Mouse (Mus musculus): Measurements from ENCODE around the gene Trim71. TPM values are rescaled to one million over a fixed set of nuclear protein-coding genes. Genes with fewer than 3 reads are reported as not detected.

Gene Trim71
- polyA plus RNA-seq, 1 experiment from 2014 or later, result 0.30 TPM

DNA sequence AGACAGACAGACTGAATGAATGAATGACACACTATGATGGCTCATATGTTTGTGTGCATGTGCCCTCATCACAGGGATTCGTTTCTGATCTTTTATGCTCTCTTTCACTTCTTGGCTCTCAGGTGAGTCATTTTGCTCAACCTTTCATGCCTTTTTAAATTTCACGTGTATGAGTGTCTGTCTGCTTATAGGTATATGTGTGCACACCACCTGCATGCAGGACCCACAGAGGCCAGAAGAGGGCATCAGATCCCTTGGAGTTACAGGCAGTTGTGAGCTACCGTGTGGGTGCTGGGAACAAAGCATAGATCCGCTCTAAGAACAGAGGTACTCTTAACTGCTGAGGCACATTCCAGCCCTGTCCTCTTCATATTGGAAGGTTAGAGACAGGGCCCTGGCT is 95.5 kb downstream of the Trim71 start:
- DNase-seq (ENCODE audit: low spot score), result no peak
- Histone ChIP-seq H3K4me2 (replicated peaks; ENCODE audit: low read depth, low read length) (no peak overlapping the region), H3K9ac (replicated peaks; ENCODE audit: low read depth) (no peak overlapping the region), H3K36me3 (ENCODE audit: insufficient read depth, low read length) (peaks cover 6% of the 10 kb centered on the region; the same call in 1 of the 2 replicates), H3K4me1 (ENCODE audit: insufficient read depth, low read depth, low read length) (no peaks in the 10 kb centered on the region), H3K9me3 (ENCODE audit: low read length) (no peaks in the 10 kb centered on the region), H3K27me3 (replicated peaks; ENCODE audit: insufficient read depth, low read length) (no peaks in the 10 kb centered on the region), H3K27ac (ENCODE audit: low read length) (no peak overlapping the region), H3K4me3 (ENCODE audit: low read depth, low read length) (no peak overlapping the region)
- TF ChIP-seq CTCF (IDR thresholded peaks at IDR 0.05) (no peak), EP300 (IDR thresholded peaks at IDR 0.05) (no peak)
- ATAC-seq, result no peak
- 96% methylated on average over 4 of the region's 4 CpGs for WGBS

GRCm38 (mm10) chr9:114468217-114468616 is 96.0 kb downstream of the Trim71 start:
- TF ChIP-seq CTCF (IDR thresholded peaks at IDR 0.05), result no peak
- TF ChIP-seq EP300 (IDR thresholded peaks at IDR 0.05), result no peak
- H3K4me1 ChIP-seq (ENCODE audit: insufficient read depth, low read depth, low read length), result no peaks in the 10 kb centered on the region
- WGBS, result 80% methylated on average over 5 of the region's 5 CpGs
- no peak overlapping the region for H3K27ac ChIP-seq (ENCODE audit: low read length)
- H3K27me3 ChIP-seq (replicated peaks; ENCODE audit: insufficient read depth, low read length), result no peaks in the 10 kb centered on the region
- no peak overlapping the region for H3K4me2 ChIP-seq (replicated peaks; ENCODE audit: low read depth, low read length)
- DNase-seq (ENCODE audit: low spot score), result no peak
- ATAC-seq, result no peak
- H3K9me3 ChIP-seq (ENCODE audit: low read length), result no peaks in the 10 kb centered on the region
- H3K9ac ChIP-seq (replicated peaks; ENCODE audit: low read depth), result no peak overlapping the region
- peaks cover 6% of the 10 kb centered on the region; the same call in 1 of the 2 replicates for H3K36me3 ChIP-seq (ENCODE audit: insufficient read depth, low read length)
- H3K4me3 ChIP-seq (ENCODE audit: low read depth, low read length), result no peak overlapping the region

- no peak for DNase-seq (ENCODE audit: low spot score)
- 77% methylated on average over 7 of the region's 7 CpGs for WGBS
- ATAC-seq, result no peak
These were observed 97.3 kb downstream of the Trim71 start for GRCm38 (mm10) chr9:114466871-114467270.

DNA sequence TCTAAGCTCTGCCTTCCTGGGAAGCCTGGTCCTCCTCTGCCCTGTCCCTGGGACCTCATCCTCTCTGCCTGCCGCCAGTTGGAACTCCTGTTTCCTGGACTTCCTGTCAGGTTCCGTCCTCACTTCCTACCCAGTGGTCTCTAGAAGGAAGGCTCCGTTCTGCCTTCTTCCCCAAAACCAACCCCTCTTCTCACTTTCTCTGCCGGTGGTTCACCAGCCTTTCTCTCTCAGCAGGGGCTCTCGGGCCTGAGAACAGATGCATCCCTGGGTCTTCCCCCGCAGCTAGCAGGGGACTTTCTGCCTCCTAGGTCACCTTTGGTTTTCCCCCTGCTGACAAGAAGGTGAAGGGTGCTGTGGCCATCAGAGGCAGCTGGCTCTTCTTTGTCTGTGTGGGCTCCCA is 98.7 kb downstream of the Trim71 start:
- Histone ChIP-seq H3K4me3 (ENCODE audit: low read depth, low read length) (no peak overlapping the region), H3K4me1 (ENCODE audit: insufficient read depth, low read depth, low read length) (no peaks in the 10 kb centered on the region), H3K9me3 (ENCODE audit: low read length) (no peaks in the 10 kb centered on the region), H3K4me2 (replicated peaks; ENCODE audit: low read depth, low read length) (no peak overlapping the region), H3K27me3 (replicated peaks; ENCODE audit: insufficient read depth, low read length) (no peaks in the 10 kb centered on the region), H3K27ac (ENCODE audit: low read length) (no peak overlapping the region), H3K36me3 (ENCODE audit: insufficient read depth, low read length) (peaks cover 6% of the 10 kb centered on the region; the same call in 1 of the 2 replicates), H3K9ac (replicated peaks; ENCODE audit: low read depth) (no peak overlapping the region)
- TF ChIP-seq CTCF (IDR thresholded peaks at IDR 0.05) (no peak), EP300 (IDR thresholded peaks at IDR 0.05) (no peak)
- 56% methylated on average over 6 of the region's 6 CpGs for WGBS
- ATAC-seq (no peak), DNase-seq (ENCODE audit: low spot score) (no peak)

More at GRCm38 (mm10) chr9:114466871-114467270, 97.3 kb downstream of the Trim71 start:
- Histone ChIP-seq H3K27ac (ENCODE audit: low read length) (no peak overlapping the region), H3K36me3 (ENCODE audit: insufficient read depth, low read length) (peaks cover 6% of the 10 kb centered on the region; the same call in 1 of the 2 replicates), H3K4me1 (ENCODE audit: insufficient read depth, low read depth, low read length) (no peaks in the 10 kb centered on the region), H3K9me3 (ENCODE audit: low read length) (no peaks in the 10 kb centered on the region), H3K4me3 (ENCODE audit: low read depth, low read length) (no peak overlapping the region), H3K9ac (replicated peaks; ENCODE audit: low read depth) (no peak overlapping the region), H3K27me3 (replicated peaks; ENCODE audit: insufficient read depth, low read length) (no peaks in the 10 kb centered on the region), H3K4me2 (replicated peaks; ENCODE audit: low read depth, low read length) (no peak overlapping the region)
- TF ChIP-seq EP300 (IDR thresholded peaks at IDR 0.05) (no peak), CTCF (IDR thresholded peaks at IDR 0.05) (no peak)

- no peaks in the 10 kb centered on the region for H3K9me3 ChIP-seq (ENCODE audit: low read length)
- no peak overlapping the region for H3K9ac ChIP-seq (replicated peaks; ENCODE audit: low read depth)
- H3K27ac ChIP-seq (ENCODE audit: low read length), result no peak overlapping the region
- no peak for DNase-seq (ENCODE audit: low spot score)
- no peak for ATAC-seq
- no peak overlapping the region for H3K4me3 ChIP-seq (ENCODE audit: low read depth, low read length)
- TF ChIP-seq CTCF (IDR thresholded peaks at IDR 0.05) (no peak), EP300 (IDR thresholded peaks at IDR 0.05) (no peak)
- H3K36me3 ChIP-seq (ENCODE audit: insufficient read depth, low read length), result peaks cover 6% of the 10 kb centered on the region; the same call in 1 of the 2 replicates
- WGBS, result 90% methylated on average over 7 of the region's 7 CpGs
- no peak overlapping the region for H3K4me2 ChIP-seq (replicated peaks; ENCODE audit: low read depth, low read length)
- H3K27me3 ChIP-seq (replicated peaks; ENCODE audit: insufficient read depth, low read length), result no peaks in the 10 kb centered on the region
- H3K4me1 ChIP-seq (ENCODE audit: insufficient read depth, low read depth, low read length), result no peaks in the 10 kb centered on the region
These were observed 101.6 kb downstream of the Trim71 start for GRCm38 (mm10) chr9:114462569-114462968.

DNA sequence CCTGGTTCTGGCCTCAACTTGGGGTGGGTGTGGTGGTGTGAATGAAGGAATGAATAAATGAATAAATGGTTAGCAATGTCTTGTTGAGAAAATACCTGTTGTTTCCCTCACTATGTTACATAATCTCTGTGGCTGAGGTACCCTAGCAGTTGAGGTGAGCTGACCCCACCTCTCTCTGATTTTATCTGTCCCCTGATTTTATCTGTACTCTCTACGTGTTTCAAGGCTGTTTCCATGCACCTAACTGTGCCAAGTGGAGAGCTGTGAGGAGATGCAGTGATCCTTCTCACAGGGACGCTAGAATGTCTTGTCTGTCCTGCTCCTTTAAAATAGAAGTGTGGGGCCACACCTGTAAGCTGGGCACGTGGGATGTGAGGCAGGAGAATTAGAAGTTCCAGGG is 105.7 kb downstream of the Trim71 start:
- Histone ChIP-seq H3K36me3 (ENCODE audit: insufficient read depth, low read length) (peaks cover 13% of the 10 kb centered on the region; the same call in 1 of the 2 replicates), H3K4me2 (replicated peaks; ENCODE audit: low read depth, low read length) (no peak overlapping the region), H3K27ac (ENCODE audit: low read length) (no peak overlapping the region), H3K9me3 (ENCODE audit: low read length) (no peaks in the 10 kb centered on the region), H3K9ac (replicated peaks; ENCODE audit: low read depth) (no peak overlapping the region), H3K4me1 (ENCODE audit: insufficient read depth, low read depth, low read length) (no peaks in the 10 kb centered on the region), H3K27me3 (replicated peaks; ENCODE audit: insufficient read depth, low read length) (no peaks in the 10 kb centered on the region), H3K4me3 (ENCODE audit: low read depth, low read length) (no peak overlapping the region)
- DNase-seq (ENCODE audit: low spot score), result no peak
- TF ChIP-seq CTCF (IDR thresholded peaks at IDR 0.05) (no peak), EP300 (IDR thresholded peaks at IDR 0.05) (no peak)
- 81% methylated on average over 3 of the region's 3 CpGs for WGBS
- ATAC-seq, result no peak

Other genes starting within 250 kb of the Trim71 start
- 2.3 and 3.0 TPM in 2 replicates for gene Bcl2a1c, start 234.2 kb downstream of the Trim71 start, polyA plus RNA-seq (2015; fragmentation: Nextera tagmentation; extraction: Ambion mirVana)
- gene Crtap, start 173.7 kb downstream of the Trim71 start, polyA plus RNA-seq (2015; fragmentation: Nextera tagmentation; extraction: Ambion mirVana), result 83.8 and 84.8 TPM in 2 replicates
- gene Glb1, start 163.3 kb downstream of the Trim71 start, polyA plus RNA-seq (2015; fragmentation: Nextera tagmentation; extraction: Ambion mirVana), result 23.3 and 23.4 TPM in 2 replicates
- 5.5 TPM in 2 replicates for gene Tmppe, start 163.3 kb downstream of the Trim71 start, polyA plus RNA-seq (2015; fragmentation: Nextera tagmentation; extraction: Ambion mirVana)
- gene Ccr4, start 59.5 kb downstream of the Trim71 start, polyA plus RNA-seq (2015; fragmentation: Nextera tagmentation; extraction: Ambion mirVana), result not detected in 2 replicates
- gene C130032M10Rik, start 48.7 kb downstream of the Trim71 start, polyA plus RNA-seq (2015; fragmentation: Nextera tagmentation; extraction: Ambion mirVana), result 0.33 TPM in 1 of 2 replicates, not detected in the other
- gene Cnot10, start 75.8 kb upstream of the Trim71 start, polyA plus RNA-seq (2015; fragmentation: Nextera tagmentation; extraction: Ambion mirVana), result 30.8 and 34.1 TPM in 2 replicates
- 44.5 and 48.1 TPM in 2 replicates for gene Dync1li1, start 124.4 kb upstream of the Trim71 start, polyA plus RNA-seq (2015; fragmentation: Nextera tagmentation; extraction: Ambion mirVana)
- 85.5 and 88.8 TPM in 2 replicates for gene Cmtm6, start 166.7 kb upstream of the Trim71 start, polyA plus RNA-seq (2015; fragmentation: Nextera tagmentation; extraction: Ambion mirVana)
- 65.0 and 74.8 TPM in 2 replicates for gene Cmtm7, start 217.5 kb upstream of the Trim71 start, polyA plus RNA-seq (2015; fragmentation: Nextera tagmentation; extraction: Ambion mirVana)

Data from lung, postnatal 0 days (tissue).